Mouse (Mus musculus) adipocyte (in vitro differentiated cells): ENCODE results near the gene Mgat2.

ENCODE experiments used
- DNase-seq: peaks from one replicate; pipeline ENCODE4 v3.0.0-alpha.2; 2016; ENCODE audit warnings: low spot score

The Mgat2 gene

DNA sequence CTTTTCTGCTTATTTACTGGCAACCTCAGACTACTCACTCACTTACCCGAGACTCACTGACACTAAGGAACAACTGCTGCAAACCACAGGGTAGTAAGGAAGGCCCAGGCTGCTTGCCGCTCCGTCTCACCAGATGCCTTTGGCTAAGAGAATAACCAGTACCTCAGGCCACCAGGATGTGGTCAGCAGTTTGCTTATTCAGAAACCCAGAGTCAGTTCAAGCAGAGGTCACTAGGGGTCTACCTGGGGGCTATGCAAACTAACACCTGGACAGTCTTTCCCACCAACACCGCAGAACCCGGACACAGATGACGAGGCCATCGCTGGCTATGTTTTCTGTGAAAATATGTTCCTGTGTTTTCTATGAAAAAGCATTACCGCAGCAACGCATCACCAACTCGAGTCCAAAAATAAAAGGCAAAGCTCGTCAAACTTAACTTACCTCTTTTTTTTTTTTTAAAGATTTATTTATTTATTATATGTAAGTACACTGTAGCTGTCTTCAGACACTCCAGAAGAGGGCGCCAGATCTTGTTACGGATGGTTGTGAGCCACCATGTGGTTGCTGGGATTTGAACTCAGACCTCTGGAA, 29.3 kb downstream of the Mgat2 start:
- no peak for DNase-seq

DNA sequence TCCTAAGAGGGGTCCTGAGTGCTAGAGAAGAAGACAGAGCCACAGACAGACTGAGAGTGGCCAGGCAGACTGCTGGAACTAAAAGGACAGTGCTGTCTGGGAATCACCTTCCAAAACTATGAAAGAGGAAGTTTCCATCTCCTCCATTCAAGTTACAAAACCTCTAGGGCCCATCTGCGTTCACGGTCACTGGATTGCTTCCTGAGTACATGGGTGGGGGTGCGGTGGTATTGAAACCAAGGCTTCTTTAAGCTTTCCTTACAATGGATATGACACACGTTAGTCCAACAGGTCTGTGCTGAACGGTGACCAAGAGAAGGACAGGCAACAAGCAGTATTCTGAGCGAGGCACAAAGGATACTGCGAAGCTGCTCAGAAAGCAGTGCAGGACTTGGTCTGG, 30.4 kb downstream of the Mgat2 start:
- no peak for DNase-seq

DNA sequence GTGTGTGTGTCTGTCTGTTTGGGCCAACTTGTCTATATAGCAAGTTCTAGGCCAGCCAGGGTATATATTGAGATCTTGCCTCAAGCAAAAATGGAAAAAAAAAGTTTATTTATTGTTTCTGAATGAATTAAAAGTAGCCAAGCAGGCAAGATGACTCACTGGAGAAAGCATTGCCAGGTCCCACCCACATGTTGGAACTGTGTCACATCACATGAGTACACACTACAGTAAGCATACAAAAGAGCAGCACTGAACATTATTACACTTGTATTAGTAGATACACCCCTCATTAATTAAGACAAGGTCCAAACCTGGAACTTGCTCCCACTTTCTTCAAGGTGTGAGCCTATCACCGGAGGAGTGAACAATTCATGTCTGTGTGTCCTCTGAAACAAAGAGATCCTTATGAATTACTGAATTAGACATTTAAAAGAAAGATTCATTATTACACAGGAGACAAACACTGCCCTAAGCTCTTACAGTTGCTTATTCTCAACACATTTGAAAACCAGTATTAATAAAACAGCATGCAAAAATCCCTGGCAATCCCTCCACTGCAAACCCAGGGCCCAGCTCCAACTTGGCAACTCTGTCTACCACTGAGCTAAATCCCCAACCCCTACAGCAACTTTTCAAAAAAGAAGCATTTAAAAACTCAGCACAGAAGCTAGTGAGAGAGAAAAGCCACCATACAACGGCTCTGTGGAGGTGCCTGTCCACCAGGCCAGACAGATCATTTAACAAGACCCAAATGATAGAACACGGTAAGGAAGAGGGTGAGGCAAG, 31.2 kb downstream of the Mgat2 start:
- DNase-seq = peak; percentile 91

DNA sequence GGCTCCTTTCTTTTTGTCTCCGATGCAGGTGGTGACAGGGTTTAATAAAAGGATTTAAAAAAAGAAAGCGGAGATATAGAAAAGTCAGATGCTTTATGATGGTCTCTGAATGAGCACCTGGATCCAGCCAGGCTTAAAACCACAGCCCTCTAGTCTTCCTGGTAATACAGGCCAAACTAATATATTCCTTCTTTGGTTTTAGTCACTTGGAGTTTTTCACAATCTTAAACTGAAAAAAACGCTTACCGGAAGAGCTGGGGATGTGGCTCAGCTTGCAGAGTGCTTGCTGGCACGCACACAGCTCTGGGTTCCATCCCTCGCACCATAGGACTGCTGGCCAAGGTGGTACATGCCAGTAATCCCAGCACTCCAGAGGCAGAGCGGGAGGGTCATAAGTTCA, 32.6 kb downstream of the Mgat2 start:
- DNase-seq = no peak

DNA sequence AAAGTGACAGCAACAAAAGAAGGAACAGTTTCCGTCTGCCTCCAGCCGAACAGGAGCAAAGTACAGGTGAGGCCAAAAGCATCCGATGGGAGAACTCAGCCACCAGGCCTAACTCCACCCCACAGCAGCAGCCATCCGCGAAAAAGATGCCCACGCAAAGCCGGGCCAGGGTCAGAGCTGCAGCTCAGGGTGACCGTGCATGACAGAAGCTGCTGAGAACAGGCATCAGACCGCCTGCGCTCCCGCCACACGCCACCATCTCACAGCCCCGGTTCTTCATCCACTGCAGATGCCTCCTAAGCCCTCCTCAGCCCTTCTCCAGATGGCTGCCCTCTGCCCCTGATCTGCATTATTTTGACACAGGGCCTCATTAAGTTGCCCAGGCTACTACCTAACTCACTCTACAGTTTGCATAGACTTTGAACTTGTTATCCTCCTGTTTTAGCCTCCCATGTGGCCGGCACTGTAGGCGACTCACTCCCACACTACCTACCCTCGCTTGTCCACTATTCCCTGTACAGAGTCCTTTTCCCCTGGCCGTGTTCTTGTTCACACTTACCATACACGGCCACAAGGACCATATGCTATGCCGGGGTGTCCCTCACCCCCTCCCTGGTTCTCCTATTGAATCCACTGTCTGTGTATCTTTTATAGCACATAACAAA, 36.8 kb downstream of the Mgat2 start:
- DNase-seq = no peak

DNA sequence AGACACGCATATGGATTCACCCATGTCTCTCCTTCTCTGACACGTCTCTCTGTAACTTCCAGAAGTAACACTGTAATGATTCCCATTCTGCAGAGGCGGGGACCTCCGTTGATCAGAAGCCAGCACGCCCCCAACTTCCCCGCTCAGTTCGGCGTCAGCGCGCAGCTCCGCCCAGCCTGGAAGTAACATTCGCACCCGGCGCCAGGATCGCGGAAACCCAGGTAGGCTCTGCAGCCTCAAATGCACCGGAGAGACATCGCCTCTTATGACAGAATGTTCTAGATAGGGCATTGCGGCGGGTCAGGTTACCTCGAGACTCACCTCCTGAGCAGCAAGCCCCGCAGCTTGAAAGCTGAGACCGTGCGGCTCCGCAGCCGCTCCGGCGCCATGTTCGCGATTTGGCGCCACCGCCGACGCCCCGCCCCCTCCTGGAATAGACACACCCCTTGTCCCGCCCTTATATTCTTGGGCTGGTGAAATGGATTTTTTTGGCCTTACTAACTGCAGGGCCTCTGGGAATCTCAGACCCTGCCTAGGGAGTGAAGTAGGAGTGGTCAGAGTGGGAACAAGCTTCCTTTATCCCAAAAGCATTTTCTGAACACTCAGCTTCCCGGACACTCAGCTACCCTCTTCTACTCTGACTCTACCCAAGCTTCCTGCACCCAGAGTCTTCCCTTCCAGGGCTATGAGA, 44.0 kb downstream of the Mgat2 start, which contains the start of gene Pole2:
Gene Pole2, minus strand, starts transcription at position 420 of the 691 bp plus-strand sequence.
- DNase-seq = peak; percentile 84

DNA sequence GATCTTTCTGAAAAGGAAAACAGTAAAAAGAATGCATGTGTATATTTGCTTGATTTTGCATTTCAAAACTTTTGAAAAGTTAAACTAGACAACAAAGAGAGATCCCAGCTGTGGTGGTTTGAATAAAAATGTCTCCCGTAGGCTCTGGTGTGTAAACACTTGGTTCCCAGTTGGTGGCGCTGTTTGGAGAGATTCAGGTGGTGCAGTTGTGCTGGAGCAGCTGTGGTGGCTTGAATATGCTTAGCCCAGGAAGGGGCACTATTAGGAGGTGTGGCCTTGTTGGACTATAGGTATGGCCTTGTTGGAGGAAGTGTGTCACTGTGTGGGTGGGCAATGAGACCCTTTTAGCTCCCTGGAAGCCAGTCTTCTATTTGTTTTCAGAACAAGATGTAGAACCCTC, 45.3 kb downstream of the Mgat2 start:
- no peak for DNase-seq

DNA sequence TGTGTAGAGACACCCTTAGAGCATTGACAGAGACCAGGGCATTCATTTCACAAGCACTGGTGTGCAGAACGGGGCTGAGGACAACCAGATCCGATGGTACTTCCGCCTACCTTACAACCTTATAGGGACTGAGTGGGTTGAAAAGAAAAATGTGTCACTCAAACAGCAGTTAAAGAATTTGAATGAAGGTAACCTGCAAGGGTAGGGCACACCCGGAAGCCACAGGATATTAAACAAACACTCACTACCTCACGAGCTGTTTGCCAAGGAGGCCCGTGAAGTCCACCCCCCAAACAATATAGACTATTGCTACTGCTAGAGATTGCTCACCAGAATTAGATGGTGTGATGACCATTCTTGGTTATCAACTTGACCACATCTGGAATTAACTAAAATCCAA, 51.8 kb downstream of the Mgat2 start:
- no peak for DNase-seq
